ENCODE assay signal across 8 mouse cellular contexts in genomic region chrX:77511994-77512485, GRCm38 (mm10). TPM values are rescaled to one million over a fixed set of nuclear protein-coding genes. Genes with fewer than 3 reads are reported as not detected.
DNase-seq lines count a peak whose midpoint lies in the region; ATAC-seq and TF ChIP-seq lines count a peak whose summit lies in the region.

No protein-coding gene starts in this region.

- H3K27ac ChIP-seq in embryonic facial prominence, embryonic 14.5 days (replicated peaks; ENCODE audit: low read depth, low read length) = peak overlapping the region; percentile 98
- 0 out of 2 replicates have a peak overlapping the region, but pooled peaks have one; percentile 94 for H3K27ac ChIP-seq in intestine, postnatal 0 days (ENCODE audit: low read depth, low read length)
- peak overlapping the region; percentile 91 for H3K27ac ChIP-seq in small intestine, adult 2 months (ENCODE audit: insufficient read depth, low read depth, low read length)

- no peak for TF ChIP-seq POLR2A in small intestine, adult 2 months (IDR thresholded peaks at IDR 0.05; ENCODE audit: low read depth, low read length)

- WGBS in embryonic facial prominence, embryonic 14.5 days = 15% methylated on average over 12 of the region's 12 CpGs
- 18% methylated on average over 12 of the region's 12 CpGs for WGBS in intestine, postnatal 0 days
- WGBS in small intestine, adult 2 months = 16% methylated on average over 12 of the region's 12 CpGs

- TF ChIP-seq CTCF in intestine, postnatal 0 days (IDR thresholded peaks at IDR 0.05; ENCODE audit: low read depth) = no peak
- no peak for TF ChIP-seq CTCF in small intestine, adult 2 months (IDR thresholded peaks at IDR 0.05; ENCODE audit: extremely low read depth, insufficient read length, insufficient replicate concordance, low read depth, low read length)

- no peak for ATAC-seq in embryonic facial prominence, embryonic 14.5 days (ENCODE audit: low read depth)
- ATAC-seq in intestine, postnatal 0 days = no peak
- ATAC-seq in CD4-positive, CD25-positive, alpha-beta regulatory T cell, adult 4 months = no peak

- DNase-seq in ovary, postnatal 10 days (ENCODE audit: low spot score) = peak; percentile 6
- DNase-seq in ovary, postnatal 14 days (ENCODE audit: low spot score) = no peak
- DNase-seq in embryonic facial prominence, embryonic 14.5 days (ENCODE audit: low spot score) = no peak
- no peak for DNase-seq in right cerebral cortex, postnatal 25 days
- no peak for DNase-seq in B cell, adult 2 months

- no peaks in the 10 kb centered on the region for H3K27me3 ChIP-seq in embryonic facial prominence, embryonic 14.5 days (replicated peaks; ENCODE audit: control insufficient read depth, insufficient read depth, low read length)
- H3K27me3 ChIP-seq in intestine, postnatal 0 days (replicated peaks; ENCODE audit: control insufficient read depth, insufficient read depth, low read length) = no peaks in the 10 kb centered on the region
- H3K27me3 ChIP-seq in small intestine, adult 2 months (ENCODE audit: control insufficient read depth, insufficient read depth, low read length) = no peaks in the 10 kb centered on the region

- no peaks in the 10 kb centered on the region for H3K36me3 ChIP-seq in embryonic facial prominence, embryonic 14.5 days (ENCODE audit: control insufficient read depth, insufficient read depth, low read length)
- no peaks in the 10 kb centered on the region for H3K36me3 ChIP-seq in intestine, postnatal 0 days (ENCODE audit: control insufficient read depth, insufficient read depth)
- no peaks in the 10 kb centered on the region for H3K36me3 ChIP-seq in small intestine, adult 2 months (ENCODE audit: control insufficient read depth, insufficient read depth, low read length)

- 0 out of 2 replicates have a peak, but pooled peaks cover 7% of the 10 kb centered on the region for H3K4me1 ChIP-seq in embryonic facial prominence, embryonic 14.5 days (ENCODE audit: control insufficient read depth, insufficient read depth, low read length)
- no peaks in the 10 kb centered on the region for H3K4me1 ChIP-seq in intestine, postnatal 0 days (replicated peaks; ENCODE audit: control insufficient read depth, insufficient read depth, low read length)
- 0 out of 2 replicates have a peak, but pooled peaks cover 10% of the 10 kb centered on the region for H3K4me1 ChIP-seq in small intestine, adult 2 months (ENCODE audit: control insufficient read depth, insufficient read depth, insufficient read length, low read length)

- peak overlapping the region; percentile 55 for H3K4me2 ChIP-seq in embryonic facial prominence, embryonic 14.5 days (ENCODE audit: low read depth, low read length)
- H3K4me2 ChIP-seq in intestine, postnatal 0 days (replicated peaks; ENCODE audit: low read depth) = peak overlapping the region; percentile 67

- peak overlapping the region; percentile 92 for H3K9ac ChIP-seq in embryonic facial prominence, embryonic 14.5 days (ENCODE audit: low read depth, low read length)
- peak overlapping the region; percentile 74 for H3K9ac ChIP-seq in intestine, postnatal 0 days (ENCODE audit: low read depth, low read length)

- peak overlapping the region; percentile 63 for H3K4me3 ChIP-seq in embryonic facial prominence, embryonic 14.5 days (ENCODE audit: low read depth, low read length)
- H3K4me3 ChIP-seq in intestine, postnatal 0 days (ENCODE audit: low read depth, low read length) = peak overlapping the region; percentile 65
- H3K4me3 ChIP-seq in small intestine, adult 2 months (ENCODE audit: low read depth, low read length) = peak overlapping the region; percentile 94

- H3K9me3 ChIP-seq in embryonic facial prominence, embryonic 14.5 days (ENCODE audit: control insufficient read depth, low read length) = no peaks in the 10 kb centered on the region
- H3K9me3 ChIP-seq in intestine, postnatal 0 days (ENCODE audit: control insufficient read depth) = no peaks in the 10 kb centered on the region

RNA-seq across cellular contexts. Expression of gene Tbl1x, which starts 1.2 kb away (rescaled TPM):
- 67.5 and 74.1 TPM in 2 replicates for polyA plus RNA-seq in embryonic facial prominence, embryonic 14.5 days (2014; fragmentation: Nextera tagmentation; extraction: Ambion mirVana)
- 22.5 and 24.7 TPM in 2 replicates for polyA plus RNA-seq in intestine, postnatal 0 days (2015; fragmentation: Nextera tagmentation; extraction: Ambion mirVana)
- polyA plus RNA-seq in small intestine, adult 2 months (2012; rRNA removed) = 4.4 and 6.4 TPM in 2 replicates
- polyA plus RNA-seq in CD4-positive, CD25-positive, alpha-beta regulatory T cell, adult 4 months (2017; shearing (Covaris generic)) = 10 to 100 TPM; 28.4 to 29.3 TPM
